Mouse (Mus musculus) spleen, adult 12 weeks (tissue): ENCODE data around the gene Clstn1.

ENCODE experiments used
- DNase-seq: peaks from one replicate; pipeline ENCODE4 v3.0.0; 2022; ENCODE audit warnings: low spot score

The Clstn1 gene

GRCm38 (mm10) chr4:149567432-149568026 lies 18.7 kb upstream of the Clstn1 start:
- no peak for DNase-seq

- DNase-seq, result no peak
These were observed 17.6 kb upstream of the Clstn1 start for GRCm38 (mm10) chr4:149568622-149569021.

GRCm38 (mm10) chr4:149569781-149570497 lies 16.3 kb upstream of the Clstn1 start:
- no peak for DNase-seq

- no peak for DNase-seq
These were observed 15.8 kb upstream of the Clstn1 start for GRCm38 (mm10) chr4:149570498-149570863.

GRCm38 (mm10) chr4:149571209-149571608 lies 15.1 kb upstream of the Clstn1 start:
- no peak for DNase-seq

- DNase-seq, result no peak
These were observed 14.6 kb upstream of the Clstn1 start for GRCm38 (mm10) chr4:149571651-149572149.

- no peak for DNase-seq
These were observed 13.8 kb upstream of the Clstn1 start for GRCm38 (mm10) chr4:149572446-149572845.

- no peak for DNase-seq
These were observed 13.4 kb upstream of the Clstn1 start for GRCm38 (mm10) chr4:149572851-149573250.

GRCm38 (mm10) chr4:149574391-149574821 lies 11.9 kb upstream of the Clstn1 start:
- DNase-seq, result no peak

- DNase-seq, result no peak
These were observed 10.2 kb upstream of the Clstn1 start for GRCm38 (mm10) chr4:149576061-149576460.

GRCm38 (mm10) chr4:149576993-149577548 lies 9.2 kb upstream of the Clstn1 start:
- DNase-seq, result no peak

- no peak for DNase-seq
These were observed 8.1 kb upstream of the Clstn1 start for GRCm38 (mm10) chr4:149578085-149578681.

- no peak for DNase-seq
These were observed 7.4 kb upstream of the Clstn1 start for GRCm38 (mm10) chr4:149578831-149579230.

- no peak for DNase-seq
These were observed 1.0 kb upstream of the Clstn1 start for GRCm38 (mm10) chr4:149585236-149585635.

GRCm38 (mm10) chr4:149586783-149587595 lies 721 bp downstream of the Clstn1 start:
- no peak for DNase-seq

GRCm38 (mm10) chr4:149587596-149588168 lies 1.4 kb downstream of the Clstn1 start:
- DNase-seq, result no peak

- DNase-seq, result no peak
These were observed 3.9 kb downstream of the Clstn1 start for GRCm38 (mm10) chr4:149590200-149590599.

GRCm38 (mm10) chr4:149591486-149591885 lies 5.2 kb downstream of the Clstn1 start:
- no peak for DNase-seq

- no peak for DNase-seq
These were observed 8.8 kb downstream of the Clstn1 start for GRCm38 (mm10) chr4:149594913-149595581.

GRCm38 (mm10) chr4:149597641-149598208 lies 11.5 kb downstream of the Clstn1 start:
- no peak for DNase-seq

- DNase-seq, result no peak
These were observed 13.3 kb downstream of the Clstn1 start for GRCm38 (mm10) chr4:149599549-149599948.
